Mouse (Mus musculus): Measurements from ENCODE around the gene Chdh. TPM values are rescaled to one million over a fixed set of nuclear protein-coding genes. Genes with fewer than 3 reads are reported as not detected.

Chdh gene
- polyA plus RNA-seq, 1 experiment from 2014 or later: 0.24 TPM

GRCm38 (mm10) chr14:30017794-30018462 lies 9.1 kb downstream of the Chdh start:
- 86% methylated on average over 8 of the region's 8 CpGs for whole genome bisulfite sequencing
- H3K27ac ChIP-seq: no peak overlapping the region
- no peak overlapping the region for H3K4me2 ChIP-seq (replicated peaks)
- H3K27me3 ChIP-seq (replicated peaks): no peaks in the 10 kb centered on the region
- H3K36me3 ChIP-seq: no peaks in the 10 kb centered on the region
- no peak for ATAC-seq (ENCODE audit: low FRiP score, low read depth)
- H3K4me3 ChIP-seq: no peak overlapping the region
- H3K9ac ChIP-seq: no peak overlapping the region
- no peaks in the 10 kb centered on the region for H3K9me3 ChIP-seq
- H3K4me1 ChIP-seq: no peaks in the 10 kb centered on the region

GRCm38 (mm10) chr14:30018463-30018801 lies 9.6 kb downstream of the Chdh start:
- Histone ChIP-seq H3K36me3 (no peaks in the 10 kb centered on the region), H3K4me3 (no peak overlapping the region), H3K9ac (no peak overlapping the region), H3K9me3 (no peaks in the 10 kb centered on the region), H3K27me3 (replicated peaks) (no peaks in the 10 kb centered on the region), H3K27ac (no peak overlapping the region), H3K4me1 (no peaks in the 10 kb centered on the region), H3K4me2 (replicated peaks) (no peak overlapping the region)
- 94% methylated on average over 4 of the region's 4 CpGs for WGBS
- no peak for ATAC-seq (ENCODE audit: low FRiP score, low read depth)

- H3K4me3 ChIP-seq: no peak overlapping the region
- H3K9me3 ChIP-seq: no peaks in the 10 kb centered on the region
- H3K27ac ChIP-seq: no peak overlapping the region
- no peak for ATAC-seq (ENCODE audit: low FRiP score, low read depth)
- no peaks in the 10 kb centered on the region for H3K4me1 ChIP-seq
- H3K9ac ChIP-seq: no peak overlapping the region
- 93% methylated on average over 6 of the region's 6 CpGs for WGBS
- no peaks in the 10 kb centered on the region for H3K36me3 ChIP-seq
- H3K4me2 ChIP-seq (replicated peaks): no peak overlapping the region
- H3K27me3 ChIP-seq (replicated peaks): no peaks in the 10 kb centered on the region
Observed at GRCm38 (mm10) chr14:30018846-30019245, 10.0 kb downstream of the Chdh start.

- Histone ChIP-seq H3K4me3 (no peak overlapping the region), H3K9ac (no peak overlapping the region), H3K4me1 (no peaks in the 10 kb centered on the region), H3K27me3 (replicated peaks) (no peaks in the 10 kb centered on the region), H3K4me2 (replicated peaks) (no peak overlapping the region), H3K27ac (no peak overlapping the region), H3K36me3 (no peaks in the 10 kb centered on the region), H3K9me3 (no peaks in the 10 kb centered on the region)
- no peak for ATAC-seq (ENCODE audit: low FRiP score, low read depth)
- 91% methylated on average over 8 of the region's 8 CpGs for WGBS
Observed at GRCm38 (mm10) chr14:30019375-30019774, 10.6 kb downstream of the Chdh start.

- H3K36me3 ChIP-seq: no peaks in the 10 kb centered on the region
- H3K4me2 ChIP-seq (replicated peaks): no peak overlapping the region
- H3K4me3 ChIP-seq: no peak overlapping the region
- no peak overlapping the region for H3K27ac ChIP-seq
- H3K4me1 ChIP-seq: no peaks in the 10 kb centered on the region
- 48% methylated on average over 9 of the region's 9 CpGs for WGBS
- ATAC-seq (ENCODE audit: low FRiP score, low read depth): no peak
- no peaks in the 10 kb centered on the region for H3K27me3 ChIP-seq (replicated peaks)
- H3K9me3 ChIP-seq: no peaks in the 10 kb centered on the region
- H3K9ac ChIP-seq: no peak overlapping the region
Observed at GRCm38 (mm10) chr14:30019792-30020575, 11.2 kb downstream of the Chdh start.

GRCm38 (mm10) chr14:30022471-30022870 lies 13.6 kb downstream of the Chdh start:
- Histone ChIP-seq H3K27me3 (replicated peaks) (no peaks in the 10 kb centered on the region), H3K4me1 (no peaks in the 10 kb centered on the region), H3K4me3 (no peak overlapping the region), H3K27ac (no peak overlapping the region), H3K9ac (no peak overlapping the region), H3K36me3 (no peaks in the 10 kb centered on the region), H3K4me2 (replicated peaks) (no peak overlapping the region), H3K9me3 (no peaks in the 10 kb centered on the region)
- WGBS: 91% methylated on average over 6 of the region's 6 CpGs
- ATAC-seq (ENCODE audit: low FRiP score, low read depth): no peak

- ATAC-seq (ENCODE audit: low FRiP score, low read depth): no peak
- Histone ChIP-seq H3K36me3 (no peaks in the 10 kb centered on the region), H3K4me2 (replicated peaks) (no peak overlapping the region), H3K27ac (no peak overlapping the region), H3K9ac (no peak overlapping the region), H3K27me3 (replicated peaks) (no peaks in the 10 kb centered on the region), H3K4me1 (no peaks in the 10 kb centered on the region), H3K9me3 (no peaks in the 10 kb centered on the region), H3K4me3 (no peak overlapping the region)
- 75% methylated on average over 7 of the region's 7 CpGs for WGBS
Observed at GRCm38 (mm10) chr14:30024387-30024786, 15.6 kb downstream of the Chdh start.

GRCm38 (mm10) chr14:30027378-30027777 lies 18.6 kb downstream of the Chdh start:
- Histone ChIP-seq H3K4me3 (no peak overlapping the region), H3K4me2 (replicated peaks) (no peak overlapping the region), H3K27ac (no peak overlapping the region), H3K27me3 (replicated peaks) (no peaks in the 10 kb centered on the region), H3K9me3 (no peaks in the 10 kb centered on the region), H3K4me1 (no peaks in the 10 kb centered on the region), H3K36me3 (no peaks in the 10 kb centered on the region), H3K9ac (no peak overlapping the region)
- WGBS: 39% methylated on average over 2 of the region's 2 CpGs
- no peak for ATAC-seq (ENCODE audit: low FRiP score, low read depth)

- Histone ChIP-seq H3K27me3 (replicated peaks) (no peaks in the 10 kb centered on the region), H3K9me3 (no peaks in the 10 kb centered on the region), H3K27ac (no peak overlapping the region), H3K4me2 (replicated peaks) (no peak overlapping the region), H3K4me3 (no peak overlapping the region), H3K9ac (no peak overlapping the region), H3K4me1 (no peaks in the 10 kb centered on the region), H3K36me3 (no peaks in the 10 kb centered on the region)
- 70% methylated on average over 8 of the region's 8 CpGs for WGBS
- ATAC-seq (ENCODE audit: low FRiP score, low read depth): no peak
Observed at GRCm38 (mm10) chr14:30033405-30033804, 24.6 kb downstream of the Chdh start.

GRCm38 (mm10) chr14:30038431-30038830 lies 29.6 kb downstream of the Chdh start:
- Histone ChIP-seq H3K9ac (no peak overlapping the region), H3K36me3 (no peaks in the 10 kb centered on the region), H3K9me3 (no peaks in the 10 kb centered on the region), H3K4me2 (replicated peaks) (no peak overlapping the region), H3K27ac (no peak overlapping the region), H3K27me3 (replicated peaks) (no peaks in the 10 kb centered on the region), H3K4me3 (no peak overlapping the region), H3K4me1 (no peaks in the 10 kb centered on the region)
- 92% methylated on average over 18 of the region's 18 CpGs for WGBS
- ATAC-seq (ENCODE audit: low FRiP score, low read depth): no peak

- H3K36me3 ChIP-seq: no peaks in the 10 kb centered on the region
- H3K4me3 ChIP-seq: no peak overlapping the region
- ATAC-seq (ENCODE audit: low FRiP score, low read depth): no peak
- H3K9ac ChIP-seq: no peak overlapping the region
- 89% methylated on average over 4 of the region's 4 CpGs for WGBS
- no peaks in the 10 kb centered on the region for H3K9me3 ChIP-seq
- no peak overlapping the region for H3K4me2 ChIP-seq (replicated peaks)
- H3K27me3 ChIP-seq (replicated peaks): no peaks in the 10 kb centered on the region
- H3K4me1 ChIP-seq: no peaks in the 10 kb centered on the region
- no peak overlapping the region for H3K27ac ChIP-seq
Observed at GRCm38 (mm10) chr14:30039413-30039812, 30.6 kb downstream of the Chdh start.

- no peak for ATAC-seq (ENCODE audit: low FRiP score, low read depth)
- Histone ChIP-seq H3K27me3 (replicated peaks) (no peaks in the 10 kb centered on the region), H3K4me1 (no peaks in the 10 kb centered on the region), H3K9ac (no peak overlapping the region), H3K27ac (no peak overlapping the region), H3K4me2 (replicated peaks) (no peak overlapping the region), H3K4me3 (no peak overlapping the region), H3K9me3 (no peaks in the 10 kb centered on the region), H3K36me3 (no peaks in the 10 kb centered on the region)
- WGBS: 83% methylated on average over 9 of the region's 9 CpGs
Observed at GRCm38 (mm10) chr14:30041836-30042235, 33.0 kb downstream of the Chdh start.
